23 mouse cellular contexts compared by ENCODE assay signal in genomic region chr1:25415084-25415483, GRCm38 (mm10).
"Had no signal": no experiment of that assay in that cellular context is flagged by ENCODE, and none has a peak within 500 bp of the region (broad histone marks: within the 10 kb centered on the region; RNA-seq: fewer than 3 reads in every experiment).

No protein-coding gene starts in this region.

- ATAC-seq: intestine, postnatal 0 days; liver, embryonic 12.5 days had no signal

- H3K27ac ChIP-seq: kidney, postnatal 0 days; layer of hippocampus, adult 2 months; limb, embryonic 10.5 days; limb, embryonic 13.5 days; liver, embryonic 12.5 days; liver, embryonic 15.5 days; lung, embryonic 15.5 days; midbrain, embryonic 10.5 days; stomach, embryonic 15.5 days had no signal

- H3K27me3 ChIP-seq: limb, embryonic 13.5 days; liver, embryonic 12.5 days; liver, embryonic 15.5 days; lung, embryonic 15.5 days; megakaryocyte, embryonic 14.5 days; stomach, embryonic 15.5 days had no signal

- H3K9me3 ChIP-seq: limb, embryonic 10.5 days; liver, embryonic 15.5 days; lung, embryonic 15.5 days; midbrain, embryonic 10.5 days; stomach, embryonic 15.5 days had no signal

- H3K4me3 ChIP-seq: layer of hippocampus, adult 2 months; limb, embryonic 10.5 days; limb, embryonic 13.5 days; liver, embryonic 12.5 days; liver, embryonic 15.5 days; lung, embryonic 15.5 days; megakaryocyte, embryonic 14.5 days; midbrain, embryonic 10.5 days; stomach, embryonic 15.5 days had no signal

- DNase-seq: kidney, adult 2 months; kidney, postnatal 25 days; layer of hippocampus, adult 9-11 months; liver; lung, adult 18-20 months; lung, postnatal 10 days; lung, postnatal 36 days; midbrain, embryonic 14.5 days; retina, postnatal 1 day; right cerebral cortex, postnatal 25 days; spleen, adult 18-20 months; thymus, postnatal 25 days had no signal

- H3K36me3 ChIP-seq: limb, embryonic 10.5 days; limb, embryonic 13.5 days; liver, embryonic 12.5 days; liver, embryonic 15.5 days; lung, embryonic 15.5 days; midbrain, embryonic 10.5 days; stomach, embryonic 15.5 days had no signal

- H3K9ac ChIP-seq: limb, embryonic 13.5 days; liver, embryonic 12.5 days; liver, embryonic 15.5 days; lung, embryonic 15.5 days; stomach, embryonic 15.5 days had no signal

- H3K4me2 ChIP-seq: limb, embryonic 13.5 days; liver, embryonic 12.5 days; liver, embryonic 15.5 days; lung, embryonic 15.5 days; stomach, embryonic 15.5 days had no signal

- H3K4me1 ChIP-seq: limb, embryonic 10.5 days; limb, embryonic 13.5 days; liver, embryonic 12.5 days; liver, embryonic 15.5 days; lung, embryonic 15.5 days; megakaryocyte, embryonic 14.5 days; midbrain, embryonic 10.5 days; stomach, embryonic 15.5 days had no signal
